16 mouse cellular contexts compared by ENCODE assay signal in genomic region chrX:99318141-99318540, GRCm38 (mm10).
DNase-seq lines count a peak whose midpoint lies in the region; ATAC-seq and TF ChIP-seq lines count a peak whose summit lies in the region.
"Had no signal": no experiment of that assay in that cellular context is flagged by ENCODE, and none has a peak within 500 bp of the region (broad histone marks: within the 10 kb centered on the region; RNA-seq: fewer than 3 reads in every experiment).

No protein-coding gene starts in this region.

- TF ChIP-seq CTCF in midbrain, postnatal 0 days (IDR thresholded peaks at IDR 0.05), result no peak

- WGBS in midbrain, postnatal 0 days, result 79% methylated on average over 8 of the region's 8 CpGs
- WGBS in midbrain, embryonic 13.5 days, result 73% methylated on average over 8 of the region's 8 CpGs

- no peaks in the 10 kb centered on the region for H3K36me3 ChIP-seq in midbrain, postnatal 0 days (ENCODE audit: insufficient read depth, low read length)
- no peaks in the 10 kb centered on the region for H3K36me3 ChIP-seq in midbrain, embryonic 13.5 days
- H3K36me3 ChIP-seq: heart, embryonic 10.5 days; neural tube, embryonic 12.5 days had no signal

- no peak overlapping the region for H3K9ac ChIP-seq in midbrain, postnatal 0 days (replicated peaks; ENCODE audit: low read length, poor library complexity, severe bottlenecking)
- H3K9ac ChIP-seq in midbrain, embryonic 13.5 days (replicated peaks), result no peak overlapping the region
- H3K9ac ChIP-seq: forebrain, postnatal 0 days; neural tube, embryonic 12.5 days had no signal

- no peak overlapping the region for H3K27ac ChIP-seq in midbrain, postnatal 0 days (ENCODE audit: low read depth, low read length)
- H3K27ac ChIP-seq in midbrain, embryonic 13.5 days, result no peak overlapping the region
- H3K27ac ChIP-seq: heart, embryonic 10.5 days; neural tube, embryonic 12.5 days had no signal

- no peak overlapping the region for H3K4me2 ChIP-seq in midbrain, postnatal 0 days (ENCODE audit: low read depth, low read length, poor library complexity, severe bottlenecking)
- no peak overlapping the region for H3K4me2 ChIP-seq in midbrain, embryonic 13.5 days (replicated peaks)
- H3K4me2 ChIP-seq: neural tube, embryonic 12.5 days had no signal

- ATAC-seq in midbrain, postnatal 0 days (ENCODE audit: low FRiP score), result no peak
- no peak for ATAC-seq in midbrain, embryonic 13.5 days
- ATAC-seq: forebrain, postnatal 0 days; midbrain, embryonic 16.5 days had no signal

- no peaks in the 10 kb centered on the region for H3K9me3 ChIP-seq in midbrain, postnatal 0 days (ENCODE audit: low read length)
- no peaks in the 10 kb centered on the region for H3K9me3 ChIP-seq in midbrain, embryonic 13.5 days
- H3K9me3 ChIP-seq: heart, embryonic 10.5 days; neural tube, embryonic 12.5 days had no signal

- H3K4me3 ChIP-seq in midbrain, postnatal 0 days (ENCODE audit: low read depth, low read length), result no peak overlapping the region
- no peak overlapping the region for H3K4me3 ChIP-seq in midbrain, embryonic 13.5 days (replicated peaks)
- H3K4me3 ChIP-seq: heart, embryonic 10.5 days; neural tube, embryonic 12.5 days had no signal

- peak; percentile 78 to 81 for DNase-seq in cerebellum, postnatal 10 days
- DNase-seq in cerebellum, adult 8-10 months, result no peak
- peak; percentile 33 for DNase-seq in midbrain, postnatal 0 days (ENCODE audit: low spot score)
- peak; percentile 46 to 47 for DNase-seq in kidney, adult 8-10 months
- peak; percentile 66 for DNase-seq in kidney, postnatal 36 days
- DNase-seq in right cerebral cortex, postnatal 4 days, result no peak
- DNase-seq in thymus, postnatal 4 days, result no peak
- DNase-seq: forebrain, postnatal 0 days; gastrocnemius, postnatal 14 days; heart, postnatal 4 days; liver; lung, adult 18-20 months had no signal

- 0 out of 2 replicates have a peak, but pooled peaks cover 10% of the 10 kb centered on the region for H3K27me3 ChIP-seq in midbrain, postnatal 0 days (ENCODE audit: insufficient read depth, low read length)
- peaks cover 50% of the 10 kb centered on the region for H3K27me3 ChIP-seq in midbrain, embryonic 13.5 days

- H3K4me1 ChIP-seq in midbrain, postnatal 0 days (ENCODE audit: insufficient read depth, low read length), result no peaks in the 10 kb centered on the region
- no peaks in the 10 kb centered on the region for H3K4me1 ChIP-seq in midbrain, embryonic 13.5 days (replicated peaks)
- H3K4me1 ChIP-seq: neural tube, embryonic 12.5 days had no signal

Comparison
In these comparisons a context has a peak if more than half of its experiments do, and no peak if none do; other contexts are left out.
1. DNase-seq: peak in cerebellum, postnatal 10 days (2 of 2), midbrain, postnatal 0 days (single experiment), kidney, adult 8-10 months (2 of 2) and kidney, postnatal 36 days (2 of 2); none in cerebellum, adult 8-10 months (single experiment), right cerebral cortex, postnatal 4 days (single experiment) and thymus, postnatal 4 days (single experiment).